Mouse (Mus musculus): ENCODE measurements at regions not wholly inside any gene's neighbourhood (a gene's known extent, or its start where the extent isn't known, plus 50 kb on each side); places are given as distances from the start of the nearest gene placed in this dataset.
A peak's percentile ranks its signal among the peaks of the same experiment; 100 is the strongest.

DNA sequence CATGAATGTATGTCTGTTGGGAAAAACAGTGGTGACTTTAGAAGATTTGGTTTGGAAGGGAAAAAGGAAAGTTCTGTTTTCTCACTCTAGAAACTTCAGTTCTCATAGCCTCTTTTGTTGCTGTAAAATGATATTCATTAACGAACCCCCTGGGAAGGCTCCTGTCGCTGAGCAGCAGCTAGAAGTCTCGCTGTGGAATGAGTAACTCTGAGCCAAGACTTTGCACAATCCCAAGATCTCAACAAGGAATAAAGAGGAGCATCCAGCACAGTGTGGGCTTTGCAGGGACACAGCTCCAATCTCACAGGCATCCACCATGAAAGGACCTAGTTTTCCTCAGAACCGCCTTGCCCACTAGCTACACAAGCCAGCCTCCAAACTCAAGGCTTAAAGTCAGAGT lies 233.8 kb upstream of the Pabpc6 start:
- Histone ChIP-seq H3K4me3 (ENCODE audit: insufficient read depth, low read length) (no peak overlapping the region), H3K27ac (ENCODE audit: insufficient read depth, low read depth, low read length) (no peak overlapping the region), H3K4me1 (ENCODE audit: control insufficient read depth, insufficient read depth, low read length) (no peaks in the 10 kb centered on the region)
- TF ChIP-seq CTCF (IDR thresholded peaks at IDR 0.05; ENCODE audit: low read depth, low read length), result no peak
- TF ChIP-seq POLR2A (IDR thresholded peaks at IDR 0.05; ENCODE audit: borderline replicate concordance, low read depth, low read length), result no peak

DNA sequence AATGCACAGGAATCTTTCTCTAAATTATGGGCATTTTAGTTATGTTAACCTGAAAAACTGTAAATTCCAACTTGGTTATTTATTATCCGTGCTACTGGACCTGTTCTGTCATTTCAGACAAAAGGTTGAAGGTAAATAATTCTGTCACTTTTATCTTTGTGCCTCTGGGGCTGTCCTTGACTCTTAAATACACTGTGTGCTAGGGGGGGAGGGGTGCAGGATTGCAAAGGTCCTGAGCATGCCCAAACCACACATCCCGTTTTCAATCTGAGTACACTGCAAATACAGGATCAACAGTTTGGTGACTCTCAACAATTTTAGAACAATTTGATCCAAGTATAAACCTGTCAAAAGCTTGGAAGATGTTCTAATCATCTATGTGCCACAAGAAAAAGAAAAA lies 227.4 kb upstream of the Pabpc6 start:
- Histone ChIP-seq H3K4me1 (ENCODE audit: control insufficient read depth, insufficient read depth, low read length) (no peaks in the 10 kb centered on the region), H3K4me3 (ENCODE audit: insufficient read depth, low read length) (no peak overlapping the region), H3K27ac (ENCODE audit: insufficient read depth, low read depth, low read length) (no peak overlapping the region)
- TF ChIP-seq CTCF (IDR thresholded peaks at IDR 0.05; ENCODE audit: low read depth, low read length), result no peak
- no peak for TF ChIP-seq POLR2A (IDR thresholded peaks at IDR 0.05; ENCODE audit: borderline replicate concordance, low read depth, low read length)

DNA sequence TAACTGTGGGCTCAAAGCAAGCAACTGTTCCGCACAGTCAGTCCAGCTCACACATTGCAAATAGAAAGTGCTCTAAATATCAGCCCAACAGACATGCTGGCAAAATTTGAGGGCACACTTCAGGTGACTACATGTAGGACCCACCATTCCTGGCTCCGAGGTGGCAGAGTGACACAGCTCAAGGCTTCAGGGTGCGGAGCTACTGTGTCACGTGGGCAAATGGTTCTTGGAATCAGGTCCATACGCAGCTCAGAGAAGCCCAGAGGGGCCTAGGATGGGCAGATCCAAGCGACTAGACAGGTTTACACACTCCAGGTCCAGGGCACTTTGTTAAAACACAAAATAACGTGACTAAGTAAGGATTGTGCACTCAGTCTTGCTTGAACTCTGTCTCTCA lies 226.2 kb upstream of the Pabpc6 start:
- no peak for TF ChIP-seq POLR2A (IDR thresholded peaks at IDR 0.05; ENCODE audit: borderline replicate concordance, low read depth, low read length)
- no peak for TF ChIP-seq CTCF (IDR thresholded peaks at IDR 0.05; ENCODE audit: low read depth, low read length)
- H3K4me3 ChIP-seq (ENCODE audit: insufficient read depth, low read length), result no peak overlapping the region
- no peaks in the 10 kb centered on the region for H3K4me1 ChIP-seq (ENCODE audit: control insufficient read depth, insufficient read depth, low read length)
- H3K27ac ChIP-seq (ENCODE audit: insufficient read depth, low read depth, low read length), result no peak overlapping the region

DNA sequence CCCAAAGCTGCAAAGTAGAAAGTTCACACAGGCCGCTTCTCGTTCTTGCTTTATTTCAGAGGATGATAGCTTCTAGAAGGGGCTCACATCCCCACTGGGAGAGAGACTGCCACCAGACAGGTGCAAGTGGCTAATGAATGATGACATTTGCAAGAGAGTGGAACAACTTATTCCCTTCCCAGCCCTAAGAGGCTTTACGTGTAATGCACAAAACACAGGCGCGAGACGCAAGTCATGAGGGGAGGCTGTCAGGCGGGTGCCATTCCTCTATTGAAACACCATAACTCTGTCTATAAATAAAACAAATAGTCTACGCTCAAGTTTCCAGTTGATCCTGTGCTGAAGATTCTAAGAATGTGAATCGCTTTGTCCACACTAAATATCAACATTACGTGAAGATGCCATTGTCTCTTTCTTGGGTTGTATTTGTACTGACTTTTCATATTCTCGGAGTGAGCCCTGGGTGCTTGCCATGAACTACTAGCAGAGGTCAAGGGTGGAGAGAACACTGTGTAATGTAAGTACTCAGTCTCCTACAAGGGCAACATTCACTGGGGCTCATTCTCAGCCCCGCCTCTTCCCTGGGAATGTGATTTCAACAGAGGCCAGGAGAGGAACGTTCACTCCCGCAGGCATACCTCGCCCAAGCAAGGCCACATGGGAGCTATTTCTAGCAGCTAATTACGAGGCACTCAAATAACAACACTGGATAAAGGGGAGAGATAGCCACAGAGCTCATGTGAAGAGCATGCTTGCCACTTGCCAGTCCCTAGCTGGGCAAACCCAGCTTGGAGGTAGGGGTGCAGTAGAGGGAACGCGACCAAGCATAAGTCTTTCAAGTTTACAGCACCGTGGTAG lies 225.5 kb upstream of the Pabpc6 start:
- Histone ChIP-seq H3K4me3 (ENCODE audit: insufficient read depth, low read length) (no peak overlapping the region), H3K4me1 (ENCODE audit: control insufficient read depth, insufficient read depth, low read length) (no peaks in the 10 kb centered on the region), H3K27ac (ENCODE audit: insufficient read depth, low read depth, low read length) (no peak overlapping the region)
- no peak for TF ChIP-seq CTCF (IDR thresholded peaks at IDR 0.05; ENCODE audit: low read depth, low read length)

DNA sequence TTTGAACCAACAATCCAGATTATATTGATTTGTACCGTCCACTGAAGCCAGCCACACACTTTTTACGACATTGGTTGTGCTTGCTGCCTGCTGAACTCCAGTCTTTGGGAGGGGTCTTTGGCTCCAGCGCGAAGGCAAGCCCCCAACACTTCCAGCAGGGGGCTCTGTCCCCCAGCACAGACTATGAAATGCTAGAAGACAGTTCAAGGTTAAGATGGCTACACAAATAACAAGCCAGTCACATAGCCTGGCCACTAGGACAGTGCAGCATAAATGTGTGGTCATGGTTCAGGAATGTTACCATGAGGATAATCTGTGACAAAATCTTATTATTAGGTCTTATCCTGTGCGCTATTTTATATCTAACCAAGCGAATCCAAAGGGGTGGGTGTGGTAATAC lies 224.4 kb upstream of the Pabpc6 start:
- no peak for TF ChIP-seq POLR2A (IDR thresholded peaks at IDR 0.05; ENCODE audit: borderline replicate concordance, low read depth, low read length)
- TF ChIP-seq CTCF (IDR thresholded peaks at IDR 0.05; ENCODE audit: low read depth, low read length), result 0 out of 2 replicates have a peak, but pooled peaks have one; percentile 6
- peaks cover 4% of the 10 kb centered on the region for H3K4me1 ChIP-seq (ENCODE audit: control insufficient read depth, insufficient read depth, low read length)
- no peak overlapping the region for H3K4me3 ChIP-seq (ENCODE audit: insufficient read depth, low read length)
- no peak overlapping the region for H3K27ac ChIP-seq (ENCODE audit: insufficient read depth, low read depth, low read length)

DNA sequence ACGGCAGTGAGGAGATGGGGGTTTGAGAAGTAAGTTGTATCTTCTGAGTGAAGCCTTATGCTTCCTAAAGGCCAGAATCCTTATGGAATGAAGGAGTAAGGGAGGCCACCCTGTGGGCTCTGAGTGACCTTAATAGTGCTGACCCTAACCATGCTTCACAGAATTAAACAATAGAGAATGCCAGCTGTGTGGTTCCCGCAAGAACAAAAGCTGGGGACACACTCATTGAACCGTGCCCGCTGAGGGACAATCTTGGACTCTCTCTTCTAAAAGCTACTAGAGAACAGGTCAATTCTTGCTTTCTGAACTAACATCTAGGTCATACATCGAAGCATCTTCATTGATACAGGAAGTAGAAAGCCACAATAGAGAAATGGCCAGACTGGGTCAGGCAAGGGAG lies 223.3 kb upstream of the Pabpc6 start:
- Histone ChIP-seq H3K4me1 (ENCODE audit: control insufficient read depth, insufficient read depth, low read length) (peaks cover 6% of the 10 kb centered on the region), H3K27ac (ENCODE audit: insufficient read depth, low read depth, low read length) (no peak overlapping the region), H3K4me3 (ENCODE audit: insufficient read depth, low read length) (no peak overlapping the region)
- TF ChIP-seq POLR2A (IDR thresholded peaks at IDR 0.05; ENCODE audit: borderline replicate concordance, low read depth, low read length) (no peak), CTCF (IDR thresholded peaks at IDR 0.05; ENCODE audit: low read depth, low read length) (no peak)

GRCm38 (mm10) chr17:9892141-9892540 lies 222.6 kb upstream of the Pabpc6 start:
- Histone ChIP-seq H3K4me1 (ENCODE audit: control insufficient read depth, insufficient read depth, low read length) (peaks cover 6% of the 10 kb centered on the region), H3K27ac (ENCODE audit: insufficient read depth, low read depth, low read length) (no peak overlapping the region), H3K4me3 (ENCODE audit: insufficient read depth, low read length) (no peak overlapping the region)
- TF ChIP-seq POLR2A (IDR thresholded peaks at IDR 0.05; ENCODE audit: borderline replicate concordance, low read depth, low read length) (no peak), CTCF (IDR thresholded peaks at IDR 0.05; ENCODE audit: low read depth, low read length) (no peak)

DNA sequence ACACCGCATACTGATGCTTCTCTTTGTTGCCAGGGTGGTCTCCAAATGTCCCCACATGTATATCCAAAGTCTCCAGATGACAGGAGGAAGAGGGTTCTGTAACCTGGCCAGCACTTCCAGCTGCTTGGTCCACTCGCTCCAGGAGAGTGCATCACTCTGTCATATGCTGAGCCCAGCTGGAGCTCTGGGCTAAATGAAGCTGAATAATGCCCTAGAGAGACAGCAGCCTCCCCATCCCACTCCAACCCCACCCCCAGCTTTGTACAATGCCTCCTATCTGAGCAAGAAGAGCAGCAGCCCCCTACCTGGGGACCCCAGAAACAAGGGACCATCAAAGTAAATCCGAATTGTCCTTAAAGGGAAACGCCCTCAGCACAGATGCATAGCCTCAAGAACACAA lies 219.0 kb upstream of the Pabpc6 start:
- H3K27ac ChIP-seq (ENCODE audit: insufficient read depth, low read depth, low read length), result no peak overlapping the region
- no peak overlapping the region for H3K4me3 ChIP-seq (ENCODE audit: insufficient read depth, low read length)
- no peak for TF ChIP-seq POLR2A (IDR thresholded peaks at IDR 0.05; ENCODE audit: borderline replicate concordance, low read depth, low read length)
- no peak for TF ChIP-seq CTCF (IDR thresholded peaks at IDR 0.05; ENCODE audit: low read depth, low read length)
- H3K4me1 ChIP-seq (ENCODE audit: control insufficient read depth, insufficient read depth, low read length), result peaks cover 6% of the 10 kb centered on the region

- Histone ChIP-seq H3K4me1 (ENCODE audit: control insufficient read depth, insufficient read depth, low read length) (peaks cover 6% of the 10 kb centered on the region), H3K27ac (ENCODE audit: insufficient read depth, low read depth, low read length) (no peak overlapping the region), H3K4me3 (ENCODE audit: insufficient read depth, low read length) (no peak overlapping the region)
- TF ChIP-seq CTCF (IDR thresholded peaks at IDR 0.05; ENCODE audit: low read depth, low read length) (no peak), POLR2A (IDR thresholded peaks at IDR 0.05; ENCODE audit: borderline replicate concordance, low read depth, low read length) (no peak)
These were observed 215.6 kb upstream of the Pabpc6 start for GRCm38 (mm10) chr17:9885110-9885509.

DNA sequence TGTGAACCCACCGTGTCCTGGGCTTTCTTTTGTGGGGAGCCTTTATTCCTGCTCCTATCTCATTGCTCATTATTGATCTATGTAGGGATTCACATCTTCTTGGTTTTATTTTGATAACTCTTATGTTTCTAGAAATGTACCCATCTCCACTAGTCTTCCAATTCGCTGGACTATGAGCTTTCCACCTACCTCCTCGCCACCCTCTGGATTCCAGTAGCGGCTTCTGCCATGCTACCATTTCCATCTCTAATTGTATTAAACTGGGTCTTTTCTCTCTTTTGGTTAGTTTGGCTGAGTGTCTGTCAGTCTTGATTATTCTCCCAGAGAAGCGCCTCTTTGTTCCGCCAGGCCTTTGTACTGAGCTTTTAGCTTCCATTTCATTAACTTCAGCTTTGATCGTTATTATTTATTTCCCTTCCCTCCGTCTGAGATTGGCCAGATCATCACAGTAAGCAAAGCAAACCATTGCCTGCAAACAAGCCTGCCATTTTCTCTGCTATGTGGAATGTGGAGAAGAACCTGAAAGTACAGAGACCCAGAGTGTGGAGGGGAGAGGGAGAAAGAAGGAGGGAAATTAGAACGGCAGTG lies 213.2 kb upstream of the Pabpc6 start:
- Histone ChIP-seq H3K4me3 (ENCODE audit: insufficient read depth, low read length) (no peak overlapping the region), H3K27ac (ENCODE audit: insufficient read depth, low read depth, low read length) (no peak overlapping the region), H3K4me1 (ENCODE audit: control insufficient read depth, insufficient read depth, low read length) (no peaks in the 10 kb centered on the region)
- no peak for TF ChIP-seq POLR2A (IDR thresholded peaks at IDR 0.05; ENCODE audit: borderline replicate concordance, low read depth, low read length)
- no peak for TF ChIP-seq CTCF (IDR thresholded peaks at IDR 0.05; ENCODE audit: low read depth, low read length)
